Mouse (Mus musculus) CH12.LX (cell line): Measurements from ENCODE around the gene Il1rl1.

ENCODE experiments used
- CHD2 ChIP-seq: IDR thresholded peaks from 2 replicates; pipeline ENCODE4 v1.6.1; 2011; ENCODE audit warnings: low read length, improper control_type of control experiment
- CTCF ChIP-seq, 2 experiments: IDR thresholded peaks in 1 of 2; conservative IDR thresholded peaks in 1 of 2; 2 replicates each; pipeline ENCODE4 v1.5.1; 2011 to 2012; ENCODE audit warnings: low read depth in 2 of 2, low read length in 2 of 2, improper control_type of control experiment in 1 of 2, inconsistent platforms in 1 of 2, mild to moderate bottlenecking in 1 of 2, moderate library complexity in 1 of 2
- E2F4 ChIP-seq: IDR thresholded peaks from 2 replicates; pipeline ENCODE4 v1.6.1; 2011; ENCODE audit warnings: low read depth, low read length, improper control_type of control experiment; ENCODE audit not compliant: insufficient replicate concordance
- EP300 ChIP-seq: IDR thresholded peaks from 2 replicates; pipeline ENCODE4 v1.6.1; 2011; ENCODE audit warnings: low read length, improper control_type of control experiment
- GABPA ChIP-seq: IDR thresholded peaks from 2 replicates; pipeline ENCODE4 v1.6.1; 2012; ENCODE audit warnings: low read depth, low read length, improper control_type of control experiment, inconsistent platforms; ENCODE audit not compliant: insufficient replicate concordance
- JUN ChIP-seq: IDR thresholded peaks from 2 replicates; pipeline ENCODE4 v1.6.1; 2011; ENCODE audit warnings: low read depth, mild to moderate bottlenecking, low read length, improper control_type of control experiment, moderate library complexity; ENCODE audit not compliant: insufficient read depth
- JUND ChIP-seq: conservative IDR thresholded peaks from 2 replicates; pipeline ENCODE4 v1.6.1; 2011; ENCODE audit warnings: low read depth, low read length, improper control_type of control experiment
- POLR2A ChIP-seq: IDR thresholded peaks from 2 replicates; pipeline ENCODE4 v1.6.1; 2011; ENCODE audit warnings: low read depth, mild to moderate bottlenecking, improper control_type of control experiment, low read length
- SMC3 ChIP-seq: IDR thresholded peaks from 2 replicates; pipeline ENCODE4 v1.6.1; 2011; ENCODE audit warnings: low read depth, low read length, improper control_type of control experiment
- USF1 ChIP-seq: IDR thresholded peaks from 2 replicates; pipeline ENCODE4 v1.6.1; 2014; ENCODE audit warnings: low read depth, mild to moderate bottlenecking, inconsistent platforms, low read length, improper control_type of control experiment
- ZC3H11A ChIP-seq: IDR thresholded peaks from 2 replicates; pipeline ENCODE4 v1.6.1; 2012; ENCODE audit warnings: low read depth, mild to moderate bottlenecking, inconsistent platforms, low read length, improper control_type of control experiment
- ZKSCAN1 ChIP-seq: IDR thresholded peaks from 2 replicates; pipeline ENCODE4 v1.6.1; 2012; ENCODE audit warnings: low read depth, inconsistent platforms, low read length, improper control_type of control experiment, borderline replicate concordance
- ZMIZ1 ChIP-seq: IDR thresholded peaks from 2 replicates; pipeline ENCODE4 v1.6.1; 2012; ENCODE audit warnings: low read depth, mild to moderate bottlenecking, inconsistent platforms, low read length, improper control_type of control experiment
- ZNF384 ChIP-seq: IDR thresholded peaks from 2 replicates; pipeline ENCODE4 v1.6.1; 2012; ENCODE audit warnings: low read depth, low read length, improper control_type of control experiment, inconsistent platforms

DNA sequence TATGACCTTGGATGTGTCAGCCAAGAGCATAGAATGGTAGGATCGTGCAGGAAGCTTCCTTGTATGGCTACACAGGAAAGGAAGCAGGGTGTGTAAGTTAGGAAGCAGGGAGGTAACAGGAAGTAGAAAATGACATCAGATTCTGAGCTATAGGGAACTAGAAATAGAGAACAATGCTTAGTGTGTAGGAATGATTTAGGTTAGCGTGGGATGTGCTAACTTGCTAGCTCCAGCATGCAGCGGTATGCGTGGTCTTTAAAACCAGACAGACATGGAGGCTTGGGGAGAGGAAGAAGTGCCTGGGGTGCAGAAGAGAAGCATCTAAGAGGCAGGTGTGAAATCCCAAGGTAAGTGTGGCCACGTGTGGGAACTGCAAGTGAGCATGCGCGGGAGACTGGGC lies 24.7 kb upstream of the Il1rl1 start:
- TF ChIP-seq JUND (no peak), ZMIZ1 (no peak), POLR2A (no peak), CTCF (conservative IDR thresholded peaks at IDR 0.05 in 1 of 2, IDR thresholded peaks at IDR 0.05 in 1 of 2; ENCODE audit: low read depth in 2 of 2, low read length in 2 of 2) (no peak), JUN (no peak), CHD2 (no peak), GABPA (no peak), ZNF384 (no peak), ZC3H11A (no peak), ZKSCAN1 (no peak), USF1 (no peak), SMC3 (no peak), EP300 (no peak), E2F4 (no peak)
